Mouse (Mus musculus) lung, postnatal 0 days (tissue): ENCODE measurements at regions not wholly inside any gene's neighbourhood (a gene's known extent, or its start where the extent isn't known, plus 50 kb on each side); places are given as distances from the start of the nearest gene placed in this dataset.

ENCODE experiments used
- CTCF ChIP-seq: IDR thresholded peaks from 2 replicates; pipeline ENCODE4 v1.5.1; 2016; ENCODE audit warnings: antibody characterized with exemption, mild to moderate bottlenecking
- EP300 ChIP-seq: IDR thresholded peaks from 2 replicates; pipeline ENCODE4 v1.6.1; 2016; ENCODE audit warnings: antibody characterized with exemption, mild to moderate bottlenecking, control low read depth

GRCm38 (mm10) chr1:83748974-83749373 is 341.0 kb upstream of the Sphkap start:
- TF ChIP-seq CTCF (no peak), EP300 (no peak)
